Mouse (Mus musculus): ENCODE results near the gene Tssk6.

The Tssk6 gene

GRCm38 (mm10) chr8:69880841-69881240, 21.1 kb upstream of the Tssk6 start:
- Histone ChIP-seq H3K9me3 (ENCODE audit: low read length) (no peaks in the 10 kb centered on the region), H3K4me3 (replicated peaks; ENCODE audit: low read length) (peak overlapping the region; percentile 75), H3K27me3 (ENCODE audit: insufficient read depth, low read length) (peaks cover 80% of the 10 kb centered on the region), H3K4me1 (replicated peaks; ENCODE audit: low read depth, low read length) (peaks cover 42% of the 10 kb centered on the region), H3K36me3 (ENCODE audit: insufficient read depth, low read length) (no peaks in the 10 kb centered on the region)
- no peak for TF ChIP-seq CTCF (conservative IDR thresholded peaks at IDR 0.05; ENCODE audit: low read length)
- no peak for TF ChIP-seq NANOG (IDR thresholded peaks at IDR 0.05; ENCODE audit: borderline replicate concordance, low read length)
- no peak for TF ChIP-seq POU5F1 (IDR thresholded peaks at IDR 0.05; ENCODE audit: borderline replicate concordance, low read length)

DNA sequence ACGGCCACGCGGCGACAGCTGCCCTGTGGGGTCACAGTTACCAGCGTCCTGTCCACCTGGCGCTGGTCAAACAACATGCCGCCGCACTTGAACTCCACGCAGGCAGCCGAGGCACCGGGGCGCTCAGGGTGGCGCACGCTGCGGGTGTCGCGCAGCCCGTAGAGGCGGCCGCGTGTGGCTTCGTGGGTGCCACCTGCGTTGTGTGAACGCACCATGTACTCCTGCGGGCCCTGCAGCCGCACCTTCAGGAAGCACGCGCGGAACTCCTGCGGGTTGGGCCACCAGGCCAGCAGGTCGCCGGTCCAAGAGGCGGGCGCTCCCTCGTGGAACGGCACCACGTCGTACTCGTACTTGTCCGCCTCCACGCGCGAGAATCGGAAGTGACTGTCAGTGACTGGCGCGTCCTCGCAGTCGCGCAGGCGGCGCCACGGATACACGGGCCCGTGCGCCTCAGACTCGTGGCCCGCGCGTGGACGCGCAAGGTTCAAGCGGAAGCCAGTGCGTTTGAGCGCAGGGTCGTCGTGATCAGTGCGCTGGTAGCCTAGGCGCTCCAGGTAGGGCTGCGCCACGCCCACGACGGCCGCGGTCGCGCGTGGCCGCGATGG, 20.6 kb upstream of the Tssk6 start:
- TF ChIP-seq NANOG (IDR thresholded peaks at IDR 0.05; ENCODE audit: borderline replicate concordance, low read length) = no peak
- no peak for TF ChIP-seq CTCF (conservative IDR thresholded peaks at IDR 0.05; ENCODE audit: low read length)
- TF ChIP-seq POU5F1 (IDR thresholded peaks at IDR 0.05; ENCODE audit: borderline replicate concordance, low read length) = no peak
- no peaks in the 10 kb centered on the region for H3K9me3 ChIP-seq (ENCODE audit: low read length)
- peak overlapping the region; percentile 75 for H3K4me3 ChIP-seq (replicated peaks; ENCODE audit: low read length)
- peaks cover 86% of the 10 kb centered on the region for H3K27me3 ChIP-seq (ENCODE audit: insufficient read depth, low read length)
- H3K4me1 ChIP-seq (replicated peaks; ENCODE audit: low read depth, low read length) = peaks cover 47% of the 10 kb centered on the region
- no peaks in the 10 kb centered on the region for H3K36me3 ChIP-seq (ENCODE audit: insufficient read depth, low read length)

DNA sequence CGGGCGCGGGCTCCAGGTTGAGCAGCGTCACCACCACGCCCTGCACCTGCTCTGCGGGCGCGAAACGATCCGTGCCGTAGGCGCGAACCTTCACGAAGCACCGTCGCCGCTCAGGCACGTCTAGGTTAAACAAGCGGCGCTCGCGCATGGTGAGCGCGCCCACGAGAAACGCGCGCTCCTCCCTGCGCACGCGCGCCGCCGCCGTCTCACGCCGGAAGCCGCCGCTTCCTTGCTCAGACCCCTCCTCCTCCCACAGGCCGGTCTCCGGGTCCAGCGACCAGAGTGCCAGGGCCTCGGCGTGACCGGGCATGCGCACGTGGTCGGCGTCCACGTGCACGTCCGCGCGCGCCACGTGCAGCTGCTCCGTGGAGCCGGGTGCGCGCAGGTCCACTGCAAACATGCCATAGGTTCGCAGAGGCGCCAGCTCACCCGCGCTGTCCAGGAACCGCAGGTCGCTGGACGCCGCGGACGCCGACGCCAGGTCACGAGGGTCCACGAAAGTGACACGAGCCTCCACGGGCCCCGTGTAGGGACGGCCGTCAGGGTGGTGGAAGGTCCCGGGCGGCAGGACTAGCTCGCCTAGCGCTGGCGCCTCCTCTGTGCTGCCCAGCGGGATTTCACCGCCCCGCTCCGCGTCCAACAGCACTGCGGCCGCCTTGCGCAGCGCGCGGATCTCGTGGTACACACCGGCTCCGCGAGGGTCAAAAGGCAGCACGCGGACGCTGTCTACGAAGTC, 19.8 kb upstream of the Tssk6 start:
- Histone ChIP-seq H3K9me3 (ENCODE audit: low read length) (no peaks in the 10 kb centered on the region), H3K36me3 (ENCODE audit: insufficient read depth, low read length) (no peaks in the 10 kb centered on the region), H3K27me3 (ENCODE audit: insufficient read depth, low read length) (peaks cover 94% of the 10 kb centered on the region), H3K4me1 (replicated peaks; ENCODE audit: low read depth, low read length) (peaks cover 50% of the 10 kb centered on the region), H3K4me3 (replicated peaks; ENCODE audit: low read length) (peak overlapping the region; percentile 75)
- no peak for TF ChIP-seq CTCF (conservative IDR thresholded peaks at IDR 0.05; ENCODE audit: low read length)

DNA sequence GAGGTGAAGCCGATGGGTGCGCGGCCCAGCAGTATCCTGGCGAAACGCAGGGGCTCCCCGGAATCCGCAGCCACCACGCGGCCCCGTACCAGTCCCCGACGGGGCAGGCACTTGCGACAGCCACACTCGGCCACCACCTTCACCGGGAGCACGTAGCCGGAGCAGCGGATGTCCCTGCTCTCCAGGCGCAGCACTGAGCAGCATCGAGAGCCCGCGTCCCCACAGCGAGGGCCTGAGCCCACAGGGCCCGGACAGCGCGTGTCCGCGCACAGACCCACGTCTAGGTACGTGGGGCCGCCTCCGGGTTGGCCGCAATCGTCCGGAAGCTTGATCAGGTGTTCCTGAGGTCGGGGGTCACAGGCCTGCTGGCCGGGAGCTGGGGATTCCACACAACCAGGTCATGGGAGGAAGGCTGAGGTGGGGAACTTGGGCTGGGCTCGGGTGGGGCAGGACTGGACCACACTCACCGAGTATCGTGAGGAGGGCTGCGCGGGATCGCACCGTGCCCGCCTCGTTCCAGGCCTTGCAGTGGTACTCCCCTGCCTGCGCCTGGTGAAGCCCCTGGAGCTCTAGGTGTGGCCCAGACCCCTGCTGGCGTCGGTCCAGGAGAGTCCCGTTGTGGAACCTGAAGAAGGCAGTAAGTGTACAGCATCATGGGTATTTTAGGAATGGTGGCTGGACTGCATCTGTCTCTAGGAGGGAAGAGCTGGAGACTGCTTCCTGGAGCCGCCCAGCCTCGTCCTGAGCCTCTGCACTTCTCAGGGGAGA, 19.0 kb upstream of the Tssk6 start:
- Histone ChIP-seq H3K4me3 (replicated peaks; ENCODE audit: low read length) (peak overlapping the region; percentile 75), H3K36me3 (ENCODE audit: insufficient read depth, low read length) (no peaks in the 10 kb centered on the region), H3K27me3 (ENCODE audit: insufficient read depth, low read length) (peaks cover 96% of the 10 kb centered on the region), H3K4me1 (replicated peaks; ENCODE audit: low read depth, low read length) (peaks cover 58% of the 10 kb centered on the region), H3K9me3 (ENCODE audit: low read length) (no peaks in the 10 kb centered on the region)
- TF ChIP-seq POU5F1 (IDR thresholded peaks at IDR 0.05; ENCODE audit: borderline replicate concordance, low read length) (no peak), CTCF (conservative IDR thresholded peaks at IDR 0.05; ENCODE audit: low read length) (no peak), NANOG (IDR thresholded peaks at IDR 0.05; ENCODE audit: borderline replicate concordance, low read length) (no peak)

GRCm38 (mm10) chr8:69884141-69884540, 17.8 kb upstream of the Tssk6 start:
- TF ChIP-seq NANOG (IDR thresholded peaks at IDR 0.05; ENCODE audit: borderline replicate concordance, low read length) (no peak), POU5F1 (IDR thresholded peaks at IDR 0.05; ENCODE audit: borderline replicate concordance, low read length) (no peak), CTCF (conservative IDR thresholded peaks at IDR 0.05; ENCODE audit: low read length) (no peak)
- Histone ChIP-seq H3K27me3 (ENCODE audit: insufficient read depth, low read length) (peaks cover 100% of the 10 kb centered on the region), H3K4me1 (replicated peaks; ENCODE audit: low read depth, low read length) (peaks cover 68% of the 10 kb centered on the region), H3K36me3 (ENCODE audit: insufficient read depth, low read length) (no peaks in the 10 kb centered on the region), H3K9me3 (ENCODE audit: low read length) (no peaks in the 10 kb centered on the region), H3K4me3 (replicated peaks; ENCODE audit: low read length) (no peak overlapping the region)

DNA sequence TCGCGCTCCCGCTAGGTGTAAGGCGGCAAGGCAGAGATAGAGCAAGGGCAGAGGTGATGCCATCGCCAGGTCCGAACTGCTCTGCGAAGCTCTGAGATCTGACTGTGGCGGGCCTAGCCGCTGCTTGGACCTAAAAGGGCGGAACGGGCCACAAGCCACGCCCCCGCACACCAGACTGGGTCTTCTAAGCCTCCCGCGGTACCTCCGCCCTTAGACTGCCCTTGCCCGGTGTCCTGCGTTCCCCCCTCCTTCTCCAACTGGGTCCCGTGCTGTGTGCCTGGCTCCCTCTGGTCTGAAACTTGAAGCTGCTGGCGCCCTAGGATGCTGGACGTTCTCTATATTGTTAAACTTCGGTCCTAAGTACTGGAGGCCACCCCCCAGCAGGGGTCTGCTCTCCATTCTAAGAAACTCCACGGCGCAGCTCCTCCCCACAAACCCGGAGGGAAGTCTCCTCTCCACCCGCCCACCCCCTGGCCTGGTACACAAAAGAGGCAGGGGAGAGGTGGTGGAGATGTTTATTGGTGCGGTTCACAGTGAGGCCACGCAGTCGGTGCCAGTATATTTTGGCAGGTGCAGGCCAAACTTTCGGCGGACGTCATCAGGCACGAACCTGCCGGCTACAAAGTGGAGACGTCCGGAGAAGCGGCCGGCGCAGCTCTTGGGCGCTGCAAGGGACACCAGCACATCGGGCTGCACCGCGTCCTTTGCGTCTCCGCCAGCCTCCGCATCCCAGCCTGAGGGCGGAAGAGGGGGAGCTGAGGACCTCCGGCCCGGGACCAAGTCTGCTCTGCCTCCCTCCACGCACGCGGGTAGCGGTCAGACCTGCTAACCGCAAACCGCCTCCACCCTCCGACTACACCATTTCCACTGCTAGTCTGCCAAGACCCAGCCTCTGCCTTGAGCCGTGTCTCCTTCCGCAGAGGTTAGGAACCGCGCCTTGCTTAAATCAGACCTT, 14.4 kb upstream of the Tssk6 start, which contains the start of gene Cilp2:
Gene Cilp2 (minus strand): TSS at position 399 of the 955 bp plus-strand sequence.
- H3K4me3 ChIP-seq (replicated peaks; ENCODE audit: low read length) = peak within 1 kb of the TSS; percentile 71
- TF ChIP-seq POU5F1 (IDR thresholded peaks at IDR 0.05; ENCODE audit: borderline replicate concordance, low read length) = no peak
- no peak for TF ChIP-seq CTCF (conservative IDR thresholded peaks at IDR 0.05; ENCODE audit: low read length)
- TF ChIP-seq NANOG (IDR thresholded peaks at IDR 0.05; ENCODE audit: borderline replicate concordance, low read length) = no peak
- no peaks in the 10 kb centered on the region for H3K9me3 ChIP-seq (ENCODE audit: low read length)
- H3K27me3 ChIP-seq (ENCODE audit: insufficient read depth, low read length) = peaks cover 77% of the 10 kb centered on the region
- H3K4me1 ChIP-seq (replicated peaks; ENCODE audit: low read depth, low read length) = peaks cover 87% of the 10 kb centered on the region
- peaks cover 7% of the 10 kb centered on the region for H3K36me3 ChIP-seq (ENCODE audit: insufficient read depth, low read length)

DNA sequence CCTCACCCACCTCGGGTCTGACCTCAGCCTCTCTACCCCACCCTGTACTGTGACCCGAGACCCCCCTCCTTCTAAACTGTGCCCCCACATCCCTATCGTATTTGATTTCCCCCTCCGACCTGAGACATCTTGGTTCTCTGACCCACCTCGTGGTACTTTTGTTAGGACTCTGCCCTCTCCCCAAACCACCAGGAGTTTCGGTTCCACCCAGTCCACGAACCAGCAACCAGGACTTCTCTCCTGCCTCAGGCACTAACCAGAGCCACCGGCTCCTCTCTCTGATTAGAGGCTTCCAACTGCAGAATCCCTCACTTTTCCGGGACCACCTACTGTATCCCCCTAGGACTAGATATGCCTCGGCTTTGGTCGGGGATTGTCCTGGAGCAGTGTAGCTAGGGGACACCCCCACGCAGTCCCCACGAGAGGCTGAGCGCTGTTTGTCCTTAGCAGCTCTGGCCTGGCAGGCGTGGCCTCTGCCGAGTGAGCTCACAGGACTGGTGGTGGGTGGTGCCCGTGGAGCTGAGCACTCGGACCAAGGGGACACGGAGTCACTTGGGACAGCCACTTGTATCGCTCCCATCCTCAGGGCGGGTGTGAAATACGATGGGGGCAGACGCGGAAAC, 13.6 kb upstream of the Tssk6 start:
- H3K4me1 ChIP-seq (replicated peaks; ENCODE audit: low read depth, low read length) = peaks cover 88% of the 10 kb centered on the region
- peaks cover 15% of the 10 kb centered on the region for H3K36me3 ChIP-seq (ENCODE audit: insufficient read depth, low read length)
- no peaks in the 10 kb centered on the region for H3K9me3 ChIP-seq (ENCODE audit: low read length)
- peak overlapping the region; percentile 71 for H3K4me3 ChIP-seq (replicated peaks; ENCODE audit: low read length)
- peaks cover 70% of the 10 kb centered on the region for H3K27me3 ChIP-seq (ENCODE audit: insufficient read depth, low read length)
- no peak for TF ChIP-seq CTCF (conservative IDR thresholded peaks at IDR 0.05; ENCODE audit: low read length)
- TF ChIP-seq POU5F1 (IDR thresholded peaks at IDR 0.05; ENCODE audit: borderline replicate concordance, low read length) = no peak
